Mouse (Mus musculus) spleen, adult 2 months (tissue): ENCODE measurements around the gene Tars. TPM values are rescaled to one million over a fixed set of nuclear protein-coding genes. Genes with fewer than 3 reads are reported as not detected.

Experiments
- DNase-seq, 2 experiments: peaks; one replicate each; pipeline versions ENCODE4 v3.0.0 to v3.0.0-alpha.2; 2012 to 2021; ENCODE audit warnings: low spot score in 2 of 2, low read depth in 1 of 2
- H3K27ac ChIP-seq: fragments of 200-500 bp; 2 replicates; pipeline ENCODE4 v1.5.1; 2012; ENCODE audit warnings: low read length, inconsistent platforms; ENCODE audit not compliant: insufficient read depth
- H3K27me3 ChIP-seq: fragments of 200-500 bp; 2 replicates; pipeline ENCODE4 v1.6.1; 2012; ENCODE audit warnings: mild to moderate bottlenecking, moderate library complexity, low read length, inconsistent platforms; ENCODE audit not compliant: control insufficient read depth, insufficient read depth
- H3K36me3 ChIP-seq: fragments of 200-500 bp; 2 replicates; pipeline ENCODE4 v1.6.1; 2012; ENCODE audit warnings: mild to moderate bottlenecking, low read length, inconsistent platforms; ENCODE audit not compliant: control insufficient read depth, insufficient read depth
- H3K4me1 ChIP-seq: fragments of 200-500 bp; 2 replicates; pipeline ENCODE4 v1.6.1; 2011; ENCODE audit warnings: inconsistent platforms; ENCODE audit not compliant: control insufficient read depth, insufficient read depth, insufficient read length
- H3K4me3 ChIP-seq: fragments of 200-500 bp; 2 replicates; pipeline ENCODE4 v1.5.1; 2011; ENCODE audit warnings: mild to moderate bottlenecking, inconsistent platforms; ENCODE audit not compliant: insufficient read depth, insufficient read length; ENCODE audit errors: extremely low read depth
- CTCF ChIP-seq: fragments of 200-500 bp; IDR thresholded peaks from 2 replicates; pipeline ENCODE4 v1.5.1; 2011; ENCODE audit warnings: mild to moderate bottlenecking, inconsistent platforms; ENCODE audit not compliant: insufficient read depth, insufficient read length, insufficient replicate concordance; ENCODE audit errors: extremely low read depth
- POLR2A ChIP-seq: fragments of 200-500 bp; IDR thresholded peaks from 2 replicates; pipeline ENCODE4 v1.6.1; 2011; ENCODE audit warnings: low read depth, low read length, inconsistent platforms
- WGBS: fragments of 180-500 bp; shearing (Covaris S2); methylation state at CpG from one replicate; pipeline ENCODE4 v1.1.7; 2018; 5-methylcytosine and 5-hydroxymethylcytosine counted together
- polyA plus RNA-seq: library from polyadenylated mRNA; depleted of rRNA; stranded (reverse); fragments of >200 nt; gene quantifications from 2 replicates; pipeline ENCODE4 v1.2.3, GENCODE M21; 2012

The Tars gene
- polyA plus RNA-seq, 1 experiment: 7.1 TPM

DNA sequence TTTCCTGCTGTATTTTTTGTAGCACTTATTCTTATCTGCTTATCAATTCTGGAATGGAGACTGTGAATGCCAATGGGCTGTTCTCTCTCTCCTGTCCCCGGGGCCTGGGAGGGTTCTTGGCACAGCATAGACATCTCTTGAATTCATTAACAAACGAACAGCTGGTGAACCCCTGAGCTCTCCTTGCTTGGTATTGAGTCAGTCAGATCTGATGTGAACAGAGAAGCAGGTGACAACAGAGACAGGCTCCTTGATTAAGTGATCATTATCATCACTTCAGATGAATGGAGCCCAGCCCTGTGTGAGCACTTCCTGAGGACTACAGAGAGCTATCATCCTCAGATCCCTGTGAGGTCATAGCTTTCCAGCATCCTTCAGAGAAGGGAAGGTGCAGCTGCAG lies 35.4 kb downstream of the Tars start:
- Histone ChIP-seq H3K27ac (no peak overlapping the region), H3K36me3 (no peaks in the 10 kb centered on the region), H3K4me1 (no peaks in the 10 kb centered on the region), H3K4me3 (no peak overlapping the region), H3K27me3 (no peaks in the 10 kb centered on the region)
- TF ChIP-seq CTCF: no peak
- no peak for TF ChIP-seq POLR2A
- no peak for DNase-seq
- 71% methylated on average over 2 of the region's 2 CpGs for WGBS

DNA sequence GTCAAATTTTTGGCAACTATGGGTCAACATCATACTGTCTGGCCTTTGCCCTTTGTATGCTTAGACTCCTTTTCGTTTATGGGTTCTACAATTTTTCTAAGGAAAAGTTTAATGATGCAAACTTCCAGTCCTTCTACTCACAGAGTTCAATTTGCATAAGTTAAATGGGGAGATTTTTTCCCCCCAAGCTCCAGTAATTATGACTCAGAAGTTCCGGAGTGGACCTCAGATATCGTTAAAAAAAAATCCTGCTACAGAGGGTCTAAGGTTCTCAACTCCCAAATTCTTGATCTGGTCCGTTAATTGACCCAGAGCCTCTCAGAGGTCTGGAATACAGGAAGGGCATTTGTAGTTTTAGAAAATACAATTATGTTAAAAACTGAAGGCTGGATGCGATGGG lies 37.6 kb downstream of the Tars start:
- no peak for DNase-seq
- Histone ChIP-seq H3K36me3 (no peaks in the 10 kb centered on the region), H3K4me1 (no peaks in the 10 kb centered on the region), H3K4me3 (no peak overlapping the region), H3K27ac (no peak overlapping the region), H3K27me3 (no peaks in the 10 kb centered on the region)
- WGBS: 85% methylated on average over 5 of the region's 5 CpGs
- TF ChIP-seq POLR2A: no peak
- TF ChIP-seq CTCF: no peak

DNA sequence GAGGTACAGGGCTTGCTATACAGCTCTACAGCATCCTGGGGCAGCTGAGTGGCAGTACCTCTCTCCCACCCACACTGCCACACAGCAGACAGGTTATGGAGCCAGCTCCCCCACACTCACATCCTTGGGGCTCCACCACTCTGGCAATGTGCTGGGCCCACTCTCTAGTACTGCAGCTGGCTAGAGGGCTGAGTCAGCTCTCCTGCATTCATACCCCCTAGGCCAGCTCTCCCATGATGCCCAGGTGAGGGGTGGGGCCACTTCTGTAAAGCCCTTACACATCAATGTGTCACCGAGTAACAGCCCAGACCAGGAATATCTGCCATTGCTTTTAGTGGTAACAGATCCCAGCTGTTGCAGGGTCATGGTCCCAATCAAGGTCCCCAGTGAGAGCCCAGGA lies 38.6 kb downstream of the Tars start:
- no peaks in the 10 kb centered on the region for H3K36me3 ChIP-seq
- no peak overlapping the region for H3K27ac ChIP-seq
- H3K4me1 ChIP-seq: no peaks in the 10 kb centered on the region
- WGBS: 61% methylated on average over 1 of the region's 1 CpGs
- no peak for DNase-seq
- TF ChIP-seq CTCF (no peak), POLR2A (no peak)
- no peak overlapping the region for H3K4me3 ChIP-seq
- H3K27me3 ChIP-seq: no peaks in the 10 kb centered on the region

DNA sequence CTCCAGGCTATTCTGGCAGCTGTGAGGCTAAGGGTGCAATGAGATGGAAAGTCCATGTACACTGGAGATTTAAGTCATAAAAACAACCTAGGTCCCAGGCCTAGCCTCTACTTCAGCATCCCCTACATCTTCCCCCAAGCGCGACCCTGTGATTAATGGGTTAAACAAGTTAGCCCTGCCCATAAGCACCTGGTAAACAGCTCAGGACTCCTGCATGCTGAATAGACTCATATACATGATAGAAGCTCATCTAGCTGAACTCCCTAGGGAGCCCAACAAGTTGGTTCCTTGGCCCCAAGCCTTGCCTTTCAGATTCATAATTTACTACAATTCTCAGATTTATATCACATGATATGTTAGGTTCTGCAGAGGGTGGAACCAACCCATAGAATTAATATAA lies 42.0 kb downstream of the Tars start:
- no peaks in the 10 kb centered on the region for H3K4me1 ChIP-seq
- no peaks in the 10 kb centered on the region for H3K36me3 ChIP-seq
- no peak overlapping the region for H3K4me3 ChIP-seq
- WGBS: 100% methylated on average over 2 of the region's 2 CpGs
- H3K27ac ChIP-seq: no peak overlapping the region
- TF ChIP-seq CTCF: no peak
- DNase-seq: no peak
- no peaks in the 10 kb centered on the region for H3K27me3 ChIP-seq

DNA sequence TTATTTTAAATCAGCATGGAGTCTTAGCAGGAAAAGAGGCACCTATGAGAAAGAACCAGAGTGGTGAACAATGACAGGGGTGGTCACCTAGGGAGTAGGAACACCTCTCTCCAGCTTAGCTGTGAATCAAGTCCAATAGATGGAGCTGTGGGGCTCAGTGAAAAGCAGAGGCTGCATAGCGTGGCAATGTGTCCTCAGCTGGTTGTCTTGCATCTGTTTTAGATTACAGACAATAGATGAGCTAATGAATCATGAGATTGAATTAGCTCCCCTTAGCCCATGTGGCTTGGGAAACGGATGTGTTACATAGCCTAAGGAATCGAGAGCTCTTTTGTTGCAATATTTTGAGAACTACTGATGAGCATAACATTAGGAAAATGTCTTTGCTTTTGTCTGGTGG lies 43.6 kb downstream of the Tars start:
- no peaks in the 10 kb centered on the region for H3K27me3 ChIP-seq
- no peak overlapping the region for H3K27ac ChIP-seq
- H3K4me1 ChIP-seq: no peaks in the 10 kb centered on the region
- WGBS: 85% methylated on average over 3 of the region's 3 CpGs
- no peak for DNase-seq
- no peaks in the 10 kb centered on the region for H3K36me3 ChIP-seq
- H3K4me3 ChIP-seq: no peak overlapping the region
- no peak for TF ChIP-seq CTCF
- no peak for TF ChIP-seq POLR2A

DNA sequence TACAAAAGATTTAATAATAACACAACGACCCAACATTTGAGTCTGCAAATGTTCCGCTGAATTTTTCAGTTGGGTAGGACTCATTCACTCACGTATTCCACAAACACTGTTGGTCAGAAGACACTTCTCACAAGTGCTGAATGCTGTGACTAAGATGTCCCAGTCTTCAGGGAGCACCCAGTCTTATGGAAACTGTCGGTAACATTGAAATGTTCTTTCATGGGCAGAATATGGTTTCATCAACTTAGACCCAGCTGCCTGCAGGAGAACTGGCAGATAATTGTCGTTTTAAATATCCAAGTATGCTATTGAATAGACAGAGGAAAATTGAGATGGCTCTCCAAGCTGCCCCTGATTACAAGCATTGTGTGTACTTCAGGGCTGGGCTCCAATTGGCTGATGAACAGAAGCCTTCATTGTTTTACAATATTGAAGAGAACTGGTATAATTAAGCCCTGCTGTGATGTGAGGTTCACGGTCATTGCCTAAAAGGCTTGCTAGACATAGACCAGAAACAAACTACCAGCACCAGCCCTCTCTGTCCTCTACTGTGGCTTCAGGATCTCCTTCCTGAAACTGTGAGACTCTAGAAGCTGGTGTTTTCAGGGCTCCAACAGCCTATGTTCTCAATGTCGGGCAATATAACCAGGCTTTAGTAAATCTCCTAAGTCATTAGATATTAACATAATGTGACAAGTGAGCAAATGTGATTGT lies 59.8 kb downstream of the Tars start:
- Histone ChIP-seq H3K27me3 (no peaks in the 10 kb centered on the region), H3K4me1 (no peaks in the 10 kb centered on the region), H3K4me3 (no peak overlapping the region), H3K36me3 (no peaks in the 10 kb centered on the region), H3K27ac (no peak overlapping the region)
- DNase-seq: no peak
- TF ChIP-seq POLR2A (no peak), CTCF (no peak)
- WGBS: 89% methylated on average over 7 of the region's 7 CpGs
